Mouse (Mus musculus) olfactory bulb, adult 2 months (tissue): ENCODE results near the gene Wscd2.

Experiments used
- CTCF ChIP-seq: fragments of 200-500 bp; IDR thresholded peaks from 2 replicates; pipeline ENCODE4 v1.5.1; 2012; ENCODE audit warnings: low read depth, mild to moderate bottlenecking, low read length, moderate library complexity; ENCODE audit not compliant: insufficient read depth
- POLR2A ChIP-seq: fragments of 200-500 bp; IDR thresholded peaks from 2 replicates; pipeline ENCODE4 v1.6.1; 2012; ENCODE audit warnings: mild to moderate bottlenecking, low read depth, low read length, moderate library complexity; ENCODE audit not compliant: insufficient read depth

DNA sequence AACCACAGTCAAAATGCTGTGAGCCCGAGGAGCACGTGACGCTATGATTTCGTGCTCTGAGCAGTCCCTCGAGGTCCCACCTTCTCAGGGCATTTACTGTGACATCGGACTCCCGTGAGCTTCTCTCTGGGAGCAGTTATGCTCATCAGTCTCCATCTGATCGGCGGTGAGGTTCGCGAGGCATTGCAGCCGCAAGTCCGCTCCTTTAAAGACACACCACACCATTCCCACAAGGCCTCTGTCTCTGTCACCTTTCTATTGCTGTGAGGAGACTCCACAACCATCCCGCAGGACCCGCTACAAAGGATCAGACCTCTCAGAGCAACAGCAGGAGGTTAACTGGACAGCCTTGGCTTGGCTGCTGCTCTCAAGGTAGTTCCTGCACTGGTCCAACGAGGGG lies 28.6 kb upstream of the Wscd2 start:
- TF ChIP-seq POLR2A = no peak
- no peak for TF ChIP-seq CTCF
